Mouse (Mus musculus) embryonic fibroblast, embryonic 13.5 days (primary cell): ENCODE measurements at regions not wholly inside any gene's neighbourhood (a gene's known extent, or its start where the extent isn't known, plus 50 kb on each side); places are given as distances from the start of the nearest gene placed in this dataset.

Experiments used
- CTCF ChIP-seq: IDR thresholded peaks from 2 replicates; pipeline ENCODE4 v1.5.1; 2011; ENCODE audit warnings: mild to moderate bottlenecking, control low read depth, low read length, moderate library complexity, borderline replicate concordance; ENCODE audit not compliant: insufficient read depth
- POLR2A ChIP-seq: IDR thresholded peaks from 2 replicates; pipeline ENCODE4 v1.6.1; 2011; ENCODE audit warnings: low read depth, mild to moderate bottlenecking, control low read depth, low read length, moderate library complexity

GRCm38 (mm10) chr16:49518844-49519243 is 180.2 kb upstream of the Ift57 start:
- TF ChIP-seq POLR2A = no peak
- TF ChIP-seq CTCF = no peak
